Mouse (Mus musculus): ENCODE measurements around the gene Gm42906.

Gene Gm42906

GRCm38 (mm10) chr5:151060476-151060875, 367.5 kb downstream of the Gm42906 start:
- no peak for DNase-seq (ENCODE audit: low spot score)

- no peak for DNase-seq (ENCODE audit: low spot score)
Measured at GRCm38 (mm10) chr5:151059772-151060171, 368.2 kb downstream of the Gm42906 start.

GRCm38 (mm10) chr5:151059352-151059751, 368.6 kb downstream of the Gm42906 start:
- no peak for DNase-seq (ENCODE audit: low spot score)

GRCm38 (mm10) chr5:151057716-151058115, 370.2 kb downstream of the Gm42906 start:
- DNase-seq (ENCODE audit: low spot score) = no peak

- DNase-seq (ENCODE audit: low spot score) = no peak
Measured at GRCm38 (mm10) chr5:151056920-151057294, 371.1 kb downstream of the Gm42906 start.

GRCm38 (mm10) chr5:151056255-151056919, 371.6 kb downstream of the Gm42906 start:
- DNase-seq (ENCODE audit: low spot score) = no peak

- DNase-seq (ENCODE audit: low spot score) = no peak
Measured at GRCm38 (mm10) chr5:151055426-151056090, 372.4 kb downstream of the Gm42906 start.

- DNase-seq (ENCODE audit: low spot score) = no peak
Measured at GRCm38 (mm10) chr5:151054743-151055114, 373.2 kb downstream of the Gm42906 start.

GRCm38 (mm10) chr5:151054100-151054742, 373.7 kb downstream of the Gm42906 start:
- DNase-seq (ENCODE audit: low spot score) = no peak

- DNase-seq (ENCODE audit: low spot score) = no peak
Measured at GRCm38 (mm10) chr5:151053190-151053589, 374.8 kb downstream of the Gm42906 start.

GRCm38 (mm10) chr5:151052331-151052730, 375.6 kb downstream of the Gm42906 start:
- DNase-seq (ENCODE audit: low spot score) = no peak

GRCm38 (mm10) chr5:151047488-151047887, 380.5 kb downstream of the Gm42906 start:
- DNase-seq (ENCODE audit: low spot score) = no peak

GRCm38 (mm10) chr5:151046917-151047316, 381.0 kb downstream of the Gm42906 start:
- DNase-seq (ENCODE audit: low spot score) = no peak

- no peak for DNase-seq (ENCODE audit: low spot score)
Measured at GRCm38 (mm10) chr5:151046131-151046530, 381.8 kb downstream of the Gm42906 start.

GRCm38 (mm10) chr5:151042911-151043310, 385.1 kb downstream of the Gm42906 start:
- DNase-seq (ENCODE audit: low spot score) = no peak

- no peak for DNase-seq (ENCODE audit: low spot score)
Measured at GRCm38 (mm10) chr5:151037871-151038270, 390.1 kb downstream of the Gm42906 start.

- DNase-seq (ENCODE audit: low spot score) = no peak
Measured at GRCm38 (mm10) chr5:151034715-151035512, 393.0 kb downstream of the Gm42906 start.

- DNase-seq (ENCODE audit: low spot score) = no peak
Measured at GRCm38 (mm10) chr5:151028906-151029305, 399.1 kb downstream of the Gm42906 start.

GRCm38 (mm10) chr5:151027171-151027570, 400.8 kb downstream of the Gm42906 start:
- no peak for DNase-seq (ENCODE audit: low spot score)

- no peak for DNase-seq (ENCODE audit: low spot score)
Measured at GRCm38 (mm10) chr5:151026069-151026468, 401.9 kb downstream of the Gm42906 start.

GRCm38 (mm10) chr5:151024483-151024882, 403.5 kb downstream of the Gm42906 start:
- no peak for DNase-seq (ENCODE audit: low spot score)

GRCm38 (mm10) chr5:151023461-151023860, 404.5 kb downstream of the Gm42906 start:
- DNase-seq (ENCODE audit: low spot score) = no peak
